Mouse (Mus musculus): ENCODE results near the gene Rex2. TPM values are rescaled to one million over a fixed set of nuclear protein-coding genes. Genes with fewer than 3 reads are reported as not detected.

The Rex2 gene
- polyA plus RNA-seq, 1 experiment from 2014 or later, result 0.07 TPM

Other genes with a start within 250 kb of the Rex2 start
- not detected in 2 replicates for gene Gm21411, start 112.3 kb upstream of the Rex2 start, polyA plus RNA-seq (2016; fragmentation: Nextera tagmentation; extraction: Ambion mirVana)
- not detected in 2 replicates for gene Zfp989, start 49.9 kb upstream of the Rex2 start, polyA plus RNA-seq (2016; fragmentation: Nextera tagmentation; extraction: Ambion mirVana)
- gene Zfp991, start 110.2 kb downstream of the Rex2 start, polyA plus RNA-seq (2016; fragmentation: Nextera tagmentation; extraction: Ambion mirVana), result 3.2 and 7.7 TPM in 2 replicates

All from hindbrain, embryonic 10.5 days (tissue).